Mouse (Mus musculus) embryonic fibroblast, embryonic 13.5 days (primary cell): ENCODE measurements around the gene Tmem45a2.

Experiments used
- CTCF ChIP-seq: IDR thresholded peaks from 2 replicates; pipeline ENCODE4 v1.5.1; 2011; ENCODE audit warnings: mild to moderate bottlenecking, control low read depth, low read length, moderate library complexity, borderline replicate concordance; ENCODE audit not compliant: insufficient read depth
- POLR2A ChIP-seq: IDR thresholded peaks from 2 replicates; pipeline ENCODE4 v1.6.1; 2011; ENCODE audit warnings: low read depth, mild to moderate bottlenecking, control low read depth, low read length, moderate library complexity

DNA sequence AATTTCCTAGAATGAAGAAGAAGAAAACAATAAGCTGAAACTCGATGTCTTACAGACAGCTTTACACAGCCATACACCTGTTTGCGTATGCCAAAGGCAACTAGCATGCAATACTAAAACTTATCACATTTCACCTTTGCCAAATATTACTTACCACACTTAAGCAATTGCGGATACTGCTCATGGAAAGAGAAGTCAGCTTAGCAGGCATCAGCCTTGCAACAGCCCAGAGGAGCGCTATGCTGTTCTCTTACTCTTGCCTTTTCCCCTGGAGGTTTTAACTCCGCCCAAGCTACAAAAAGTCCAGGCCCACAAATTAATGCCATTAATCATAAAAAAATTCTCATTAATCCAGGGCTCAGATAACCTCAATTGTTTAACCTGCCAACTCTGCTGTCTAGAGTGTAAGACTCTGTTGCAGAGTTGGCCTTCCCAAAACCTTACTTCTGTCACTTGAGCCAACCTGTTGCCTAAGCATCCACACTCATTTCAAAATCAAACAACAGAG, at the start of gene Tmem45a2:
- TF ChIP-seq POLR2A: no peak
- TF ChIP-seq CTCF: no peak
